8 mouse cellular contexts compared by ENCODE assay signal in genomic region chr4:150226818-150227688, GRCm38 (mm10). TPM values are rescaled to one million over a fixed set of nuclear protein-coding genes. Genes with fewer than 3 reads are reported as not detected.
A peak's percentile ranks its signal among the peaks of the same experiment; 100 is the strongest.
DNase-seq lines count a peak whose midpoint lies in the region; ATAC-seq and TF ChIP-seq lines count a peak whose summit lies in the region.
"Had no signal": no experiment of that assay in that cellular context is flagged by ENCODE, and none has a peak within 500 bp of the region (broad histone marks: within the 10 kb centered on the region; RNA-seq: fewer than 3 reads in every experiment).

No protein-coding gene starts in this region.

- WGBS in heart, embryonic 15.5 days = 58% methylated on average over 7 of the region's 7 CpGs

- H3K27ac ChIP-seq in MEL (ENCODE audit: control insufficient read depth, low read depth, low read length) = no peak overlapping the region
- H3K27ac ChIP-seq in heart, embryonic 15.5 days = peak overlapping the region; percentile 47
- H3K27ac ChIP-seq: liver, embryonic 15.5 days had no signal

- peaks cover 0 to 2% of the 10 kb centered on the region in 2 experiments; a peak in 2 of 4 replicates for H3K36me3 ChIP-seq in MEL (ENCODE audit: control insufficient read depth in 1 of 2, insufficient read depth in 2 of 2, low read length in 2 of 2)
- no peaks in the 10 kb centered on the region for H3K36me3 ChIP-seq in heart, embryonic 15.5 days
- H3K36me3 ChIP-seq: liver, embryonic 15.5 days had no signal

- no peak for TF ChIP-seq POLR2A in MEL (IDR thresholded peaks at IDR 0.05; ENCODE audit: control insufficient read depth in 1 of 2, insufficient read depth in 1 of 2, low read depth in 1 of 2, low read length in 2 of 2, poor library complexity in 1 of 2)

- no peak overlapping the region for H3K4me3 ChIP-seq in MEL (ENCODE audit: control insufficient read depth in 1 of 2, insufficient read depth in 1 of 2, low read depth in 2 of 2, low read length in 2 of 2)
- no peak overlapping the region for H3K4me3 ChIP-seq in heart, embryonic 15.5 days
- H3K4me3 ChIP-seq: liver, embryonic 15.5 days had no signal

- H3K9me3 ChIP-seq in MEL (replicated peaks; ENCODE audit: insufficient read depth, low read length) = no peaks in the 10 kb centered on the region
- H3K9me3 ChIP-seq in heart, embryonic 15.5 days (replicated peaks) = no peaks in the 10 kb centered on the region
- H3K9me3 ChIP-seq: liver, embryonic 15.5 days had no signal

- TF ChIP-seq EP300 in MEL (IDR thresholded peaks at IDR 0.05; ENCODE audit: low read depth in 1 of 2, low read length in 2 of 2) = 0 out of 4 replicates have a peak, but pooled peaks of 1 of the 2 experiments have one; percentile 13

- DNase-seq in 3T3-L1 (ENCODE audit: low read depth, low spot score) (peak; percentile 89), MEL (ENCODE audit: low read depth, low spot score) (no peak)
- DNase-seq in cerebellum, postnatal 25 days = peak; percentile 90 to 93
- peak; percentile 71 to 75 for DNase-seq in layer of hippocampus, postnatal 36 days
- peak; percentile 89 to 91 for DNase-seq in right cerebral cortex, postnatal 10 days (ENCODE audit: low spot score in 2 of 2)
- no peak for DNase-seq in lung, postnatal 25 days (ENCODE audit: low spot score)

- no peak for TF ChIP-seq RAD21 in MEL (IDR thresholded peaks at IDR 0.05; ENCODE audit: low read depth, low read length)

- H3K4me2 ChIP-seq in heart, embryonic 15.5 days = no peak overlapping the region
- H3K4me2 ChIP-seq: liver, embryonic 15.5 days had no signal

- peaks cover 0 to 5% of the 10 kb centered on the region in 2 experiments; a peak in 1 of 4 replicates for H3K4me1 ChIP-seq in MEL (ENCODE audit: control insufficient read depth in 1 of 2, insufficient read depth in 2 of 2, low read length in 2 of 2)
- peaks cover 42% of the 10 kb centered on the region for H3K4me1 ChIP-seq in heart, embryonic 15.5 days (replicated peaks)

- ATAC-seq in heart, embryonic 15.5 days (replicated peaks; ENCODE audit: insufficient number of reproducible peaks, insufficient read depth, low FRiP score, low read depth) = peak; percentile 50

- no peaks in the 10 kb centered on the region for H3K79me2 ChIP-seq in MEL (ENCODE audit: control insufficient read depth, insufficient read depth, low read length, poor library complexity)

- no peak overlapping the region for H3K9ac ChIP-seq in MEL (ENCODE audit: control insufficient read depth, low read depth, low read length, poor library complexity, severe bottlenecking)
- H3K9ac ChIP-seq in heart, embryonic 15.5 days = no peak overlapping the region
- H3K9ac ChIP-seq: liver, embryonic 15.5 days had no signal

- TF ChIP-seq CTCF in MEL (IDR thresholded peaks at IDR 0.05 in 2 of 3, conservative IDR thresholded peaks at IDR 0.05 in 1 of 3; ENCODE audit: control insufficient read depth in 1 of 3, insufficient read depth in 1 of 3, low read depth in 2 of 3, low read length in 3 of 3, poor library complexity in 1 of 3, severe bottlenecking in 1 of 3) = no peak

- no peaks in the 10 kb centered on the region for H3K27me3 ChIP-seq in MEL (ENCODE audit: control insufficient read depth in 1 of 2, insufficient read depth in 2 of 2, low read length in 2 of 2)
- no peaks in the 10 kb centered on the region for H3K27me3 ChIP-seq in heart, embryonic 15.5 days
- H3K27me3 ChIP-seq: liver, embryonic 15.5 days had no signal

TF ChIP-seq in MEL, 35 proteins besides CTCF, POLR2A, EP300 and RAD21:
- TF ChIP-seq NELFE (IDR thresholded peaks at IDR 0.05; ENCODE audit: low read depth, low read length) (no peak), NRF1 (IDR thresholded peaks at IDR 0.05; ENCODE audit: insufficient read depth, low read depth, low read length, poor library complexity, severe bottlenecking) (no peak), CHD2 (IDR thresholded peaks at IDR 0.05; ENCODE audit: low read length) (no peak), MYC (IDR thresholded peaks at IDR 0.05; ENCODE audit: low read depth, low read length) (no peak), ETS1 (IDR thresholded peaks at IDR 0.05; ENCODE audit: low read depth, low read length) (peak; percentile 29; the same call in 1 of the 2 replicates), USF2 (IDR thresholded peaks at IDR 0.05; ENCODE audit: borderline replicate concordance in 1 of 2, insufficient read depth in 1 of 2, low read depth in 1 of 2, low read length in 2 of 2) (no peak), USF1 (IDR thresholded peaks at IDR 0.05; ENCODE audit: low read depth, low read length) (no peak), ZMIZ1 (IDR thresholded peaks at IDR 0.05; ENCODE audit: low read depth, low read length) (no peak), E2F4 (IDR thresholded peaks at IDR 0.05; ENCODE audit: borderline replicate concordance, low read depth, low read length) (no peak), TCF12 (IDR thresholded peaks at IDR 0.05; ENCODE audit: low read depth, low read length) (no peak), HCFC1 (IDR thresholded peaks at IDR 0.05; ENCODE audit: low read depth, low read length) (no peak), ZKSCAN1 (IDR thresholded peaks at IDR 0.05; ENCODE audit: low read depth, low read length) (0 out of 2 replicates have a peak, but pooled peaks have one; percentile 16), ZNF384 (IDR thresholded peaks at IDR 0.05; ENCODE audit: low read depth, low read length) (peak; percentile 94), UBTF (IDR thresholded peaks at IDR 0.05; ENCODE audit: borderline replicate concordance, insufficient read depth, low read depth, low read length) (no peak), SMC3 (IDR thresholded peaks at IDR 0.05; ENCODE audit: low read depth, low read length) (no peak), ELF1 (IDR thresholded peaks at IDR 0.05; ENCODE audit: low read depth, low read length) (no peak), MXI1 (IDR thresholded peaks at IDR 0.05; ENCODE audit: low read depth, low read length) (no peak), ZC3H11A (IDR thresholded peaks at IDR 0.05; ENCODE audit: low read depth, low read length) (no peak)
TF ChIP-seq in MEL: peak in this region for 3.

RNA-seq across cellular contexts. Expression of gene Eno1, which starts 9.5 kb away (rescaled TPM):
- total RNA-seq in MEL (2012; rRNA removed) = 254 and 516 TPM in 2 replicates
- 1,000 to 10,000 TPM in 1 of 2 experiments, 100 to 1,000 TPM in 1; 737 to 5,492 TPM for polyA plus RNA-seq in MEL (2012; ENCODE audit: insufficient read depth in 1 of 2, insufficient read length in 2 of 2, low read depth in 1 of 2, low replicate concordance in 2 of 2, missing spikeins in 1 of 2)
- polyA plus RNA-seq in heart, embryonic 15.5 days (2015; fragmentation: Nextera tagmentation; extraction: Ambion mirVana) = 1,686 and 1,690 TPM in 2 replicates
- 100 to 1,000 TPM; 415 to 417 TPM for total RNA-seq in layer of hippocampus, postnatal 36 days (2021)

RNA-seq across cellular contexts. Expression of gene Car6, which starts 25.9 kb away (rescaled TPM):
- not detected in 2 replicates for total RNA-seq in MEL (2012; rRNA removed)
- polyA plus RNA-seq in MEL (2012; ENCODE audit: insufficient read depth in 1 of 2, insufficient read length in 2 of 2, low read depth in 1 of 2, low replicate concordance in 2 of 2, missing spikeins in 1 of 2) = under 1 TPM in 1 of 2 experiments, not detected in 1; 0.19 TPM
- polyA plus RNA-seq in heart, embryonic 15.5 days (2015; fragmentation: Nextera tagmentation; extraction: Ambion mirVana) = not detected in 2 replicates
- under 1 TPM in 1 of 2 experiments, not detected in 1; 0.25 TPM for total RNA-seq in layer of hippocampus, postnatal 36 days (2021)
- polyA plus RNA-seq: liver, embryonic 15.5 days had no signal

RNA-seq across cellular contexts. Expression of gene Rere, which starts 54.4 kb away (rescaled TPM):
- 4.1 and 5.8 TPM in 2 replicates for total RNA-seq in MEL (2012; rRNA removed)
- 10 to 100 TPM in 1 of 2 experiments, not detected in 1; 31.8 TPM for polyA plus RNA-seq in MEL (2012; ENCODE audit: insufficient read depth in 1 of 2, insufficient read length in 2 of 2, low read depth in 1 of 2, low replicate concordance in 2 of 2, missing spikeins in 1 of 2)
- polyA plus RNA-seq in heart, embryonic 15.5 days (2015; fragmentation: Nextera tagmentation; extraction: Ambion mirVana) = 17.6 and 26.1 TPM in 2 replicates
- 100 to 1,000 TPM; 114 to 152 TPM for total RNA-seq in layer of hippocampus, postnatal 36 days (2021)

Comparison
In these comparisons a context has a peak if more than half of its experiments do, and no peak if none do; other contexts are left out.
1. DNase-seq: peak in 3T3-L1 (single experiment), cerebellum, postnatal 25 days (2 of 2), layer of hippocampus, postnatal 36 days (2 of 2) and right cerebral cortex, postnatal 10 days (2 of 2); none in MEL (single experiment) and lung, postnatal 25 days (single experiment).
2. RNA of gene Rere, which starts 54.4 kb away (total RNA-seq): 114 to 152 TPM in layer of hippocampus, postnatal 36 days; 4.1 to 5.8 TPM in MEL; every median in the first group is over 10 times any median in the second.